Mouse (Mus musculus) forebrain, embryonic 11.5 days (tissue): Measurements from ENCODE around the gene Patl1. TPM values are rescaled to one million over a fixed set of nuclear protein-coding genes. Genes with fewer than 3 reads are reported as not detected.
"Not testable (repeated sequence)": the region's sequence is repeated elsewhere in the genome, so short reads cannot be mapped to it uniquely, and the experiment has no call there.

Experiments used
- ATAC-seq: fragments of 200-750 bp; cut with Nextera tagmentation; replicated peaks from 2 replicates; pipeline ENCODE4 v1.8.0; 2017; ENCODE audit warnings: moderate TSS enrichment; ENCODE audit not compliant: low FRiP score
- DNase-seq: peaks from one replicate; pipeline ENCODE4 v3.0.0-alpha.2; 2017; ENCODE audit warnings: low spot score
- H3K27ac ChIP-seq: fragments of 300-500 bp; sonication (generic); 2 replicates; pipeline ENCODE4 v1.5.1; 2014; ENCODE audit warnings: low read depth, low read length
- H3K27me3 ChIP-seq: fragments of 300-500 bp; sonication (generic); 2 replicates; pipeline ENCODE4 v1.6.1; 2014; ENCODE audit warnings: mild to moderate bottlenecking, low read length, mixed read lengths; ENCODE audit not compliant: control insufficient read depth, insufficient read depth
- H3K36me3 ChIP-seq: fragments of 300-500 bp; sonication (generic); 2 replicates; pipeline ENCODE4 v1.6.1; 2014; ENCODE audit warnings: mild to moderate bottlenecking, low read length, moderate library complexity, mixed read lengths; ENCODE audit not compliant: control insufficient read depth, insufficient read depth
- H3K4me1 ChIP-seq: fragments of 300-500 bp; sonication (generic); replicated peaks from 2 replicates; pipeline ENCODE4 v1.6.1; 2014; ENCODE audit warnings: low read length, mixed read lengths; ENCODE audit not compliant: control insufficient read depth, insufficient read depth
- H3K4me2 ChIP-seq: fragments of 300-500 bp; sonication (generic); 2 replicates; pipeline ENCODE4 v1.6.1; 2014; ENCODE audit warnings: low read depth, mild to moderate bottlenecking, low read length, moderate library complexity, mixed read lengths; ENCODE audit not compliant: severe bottlenecking
- H3K4me3 ChIP-seq: fragments of 300-500 bp; sonication (generic); 2 replicates; pipeline ENCODE4 v1.5.1; 2014; ENCODE audit warnings: low read depth, low read length
- H3K9ac ChIP-seq: fragments of 300-500 bp; sonication (generic); 2 replicates; pipeline ENCODE4 v1.6.1; 2014; ENCODE audit warnings: low read length
- H3K9me3 ChIP-seq: fragments of 300-500 bp; sonication (generic); 2 replicates; pipeline ENCODE4 v1.6.1; 2016; ENCODE audit warnings: low read length, mixed read lengths; ENCODE audit not compliant: control insufficient read depth
- WGBS: fragments of 180-500 bp; shearing (Covaris S2); extraction: QIAGEN DNeasy Blood & Tissue Kit; methylation state at CpG from one replicate; pipeline ENCODE4 v1.1.7; 2014; 5-methylcytosine and 5-hydroxymethylcytosine counted together
- polyA plus RNA-seq: library from polyadenylated mRNA; unstranded; fragments of >200 nt; fragmentation: Nextera tagmentation; extraction: Ambion mirVana; gene quantifications from 2 replicates; pipeline ENCODE4 v1.2.1, GENCODE M21; 2014

Patl1 gene
- polyA plus RNA-seq, 1 experiment from 2014 or later, result 35.5 TPM

DNA sequence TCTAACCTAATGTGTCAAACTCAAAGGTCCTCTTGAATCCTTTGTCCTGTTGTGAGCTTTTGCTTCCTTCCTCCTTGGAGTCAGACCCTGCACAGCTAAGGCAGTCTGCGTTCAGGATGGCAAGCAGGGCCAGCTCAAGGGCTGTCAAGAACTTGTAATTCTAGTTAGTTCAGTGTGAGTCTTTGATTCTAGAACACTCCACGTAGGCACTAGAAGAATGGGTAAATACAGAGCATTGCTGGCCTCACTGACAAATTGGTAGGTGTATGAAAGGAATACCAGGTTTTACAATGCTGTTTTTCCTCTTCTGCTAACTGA lies 62.0 kb downstream of the Patl1 start:
- WGBS, result 86% methylated on average over 2 of the region's 2 CpGs
- peaks cover 10% of the 10 kb centered on the region; the same call in 1 of the 2 replicates for H3K36me3 ChIP-seq

DNA sequence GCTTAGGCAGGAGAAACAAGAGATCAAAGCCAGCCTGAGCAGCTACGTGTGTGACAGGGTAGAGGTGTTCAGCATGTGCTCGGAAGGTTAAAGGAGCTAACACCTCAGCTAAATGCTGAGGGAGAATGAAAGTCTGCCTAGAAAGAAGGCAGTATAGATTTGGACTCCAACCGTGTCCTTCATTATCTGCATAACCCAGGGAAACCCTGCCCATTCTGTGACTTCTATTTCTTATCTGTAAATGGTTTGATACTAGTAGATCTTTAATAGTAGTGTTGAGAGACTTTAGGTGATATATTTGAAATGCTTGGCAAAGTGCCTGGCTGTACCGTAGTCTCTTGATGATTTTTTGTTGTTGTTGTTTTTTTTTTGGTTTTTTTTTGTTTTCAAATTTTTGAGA lies 63.5 kb downstream of the Patl1 start:
- Histone ChIP-seq H3K4me3 (no peak overlapping the region), H3K9ac (no peak overlapping the region), H3K36me3 (peaks cover 10% of the 10 kb centered on the region; the same call in 1 of the 2 replicates), H3K27ac (no peak overlapping the region), H3K4me2 (no peak overlapping the region), H3K9me3 (no peaks in the 10 kb centered on the region), H3K4me1 (no peaks in the 10 kb centered on the region), H3K27me3 (no peaks in the 10 kb centered on the region)
- ATAC-seq, result no peak
- no peak for DNase-seq
- WGBS, result 89% methylated on average over 4 of the region's 4 CpGs

More for the DNA sequence above, 62.0 kb downstream of the Patl1 start:
- ATAC-seq, result no peak
- no peaks in the 10 kb centered on the region for H3K4me1 ChIP-seq
- no peak overlapping the region for H3K9ac ChIP-seq
- no peak overlapping the region for H3K4me2 ChIP-seq
- no peaks in the 10 kb centered on the region for H3K27me3 ChIP-seq
- no peak overlapping the region for H3K27ac ChIP-seq
- DNase-seq, result no peak
- no peak overlapping the region for H3K4me3 ChIP-seq
- no peaks in the 10 kb centered on the region for H3K9me3 ChIP-seq

DNA sequence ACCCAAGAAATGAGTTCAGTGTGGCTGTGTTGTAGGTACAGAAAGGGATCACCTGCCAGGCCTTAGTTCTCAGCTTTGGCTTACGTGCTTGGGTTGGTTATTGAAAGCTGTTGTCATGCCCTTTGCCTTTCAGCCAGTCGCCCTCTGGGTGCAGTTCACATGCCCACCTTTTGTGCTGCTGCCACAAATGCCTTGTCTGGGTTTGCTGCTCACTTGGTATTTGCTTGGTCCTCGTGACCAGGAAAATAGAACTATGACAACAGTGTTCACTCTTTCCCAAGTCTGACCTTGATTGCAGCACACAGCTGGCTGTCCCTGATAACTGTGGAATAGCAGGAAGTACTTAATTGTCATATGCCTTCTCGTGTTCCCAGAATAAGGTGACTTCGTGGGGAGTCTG lies 65.2 kb downstream of the Patl1 start:
- 90% methylated on average over 5 of the region's 5 CpGs for WGBS
- no peak for DNase-seq
- Histone ChIP-seq H3K27me3 (no peaks in the 10 kb centered on the region), H3K27ac (no peak overlapping the region), H3K4me3 (no peak overlapping the region), H3K9ac (no peak overlapping the region), H3K4me1 (no peaks in the 10 kb centered on the region), H3K9me3 (no peaks in the 10 kb centered on the region), H3K36me3 (peaks cover 6% of the 10 kb centered on the region; the same call in 1 of the 2 replicates), H3K4me2 (no peak overlapping the region)
- no peak for ATAC-seq

DNA sequence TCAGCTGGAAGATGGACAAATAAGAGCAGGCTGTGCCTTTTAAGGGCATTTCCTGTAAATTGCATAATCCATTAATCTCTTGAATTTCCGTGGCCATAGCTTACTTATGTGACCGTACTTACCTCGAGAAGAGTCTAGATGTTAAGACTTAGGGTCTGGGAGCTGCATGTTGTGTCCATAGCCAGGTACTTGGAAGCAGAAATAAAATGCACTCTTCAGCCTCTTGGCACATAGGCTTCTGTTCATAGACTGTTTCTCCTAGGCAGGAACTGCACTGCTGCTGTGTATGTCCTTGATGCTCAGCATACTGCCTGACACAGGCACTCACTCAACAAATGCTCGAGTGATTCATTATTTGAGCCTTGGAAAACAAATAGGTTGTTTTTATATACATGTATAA lies 68.3 kb downstream of the Patl1 start:
- Histone ChIP-seq H3K9ac (no peak overlapping the region), H3K9me3 (no peaks in the 10 kb centered on the region), H3K4me1 (no peaks in the 10 kb centered on the region), H3K27me3 (no peaks in the 10 kb centered on the region), H3K36me3 (peaks cover 7% of the 10 kb centered on the region; the same call in 1 of the 2 replicates), H3K4me3 (no peak overlapping the region), H3K4me2 (no peak overlapping the region), H3K27ac (no peak overlapping the region)
- ATAC-seq (no peak), DNase-seq (no peak)
- 96% methylated on average over 4 of the region's 4 CpGs for WGBS

DNA sequence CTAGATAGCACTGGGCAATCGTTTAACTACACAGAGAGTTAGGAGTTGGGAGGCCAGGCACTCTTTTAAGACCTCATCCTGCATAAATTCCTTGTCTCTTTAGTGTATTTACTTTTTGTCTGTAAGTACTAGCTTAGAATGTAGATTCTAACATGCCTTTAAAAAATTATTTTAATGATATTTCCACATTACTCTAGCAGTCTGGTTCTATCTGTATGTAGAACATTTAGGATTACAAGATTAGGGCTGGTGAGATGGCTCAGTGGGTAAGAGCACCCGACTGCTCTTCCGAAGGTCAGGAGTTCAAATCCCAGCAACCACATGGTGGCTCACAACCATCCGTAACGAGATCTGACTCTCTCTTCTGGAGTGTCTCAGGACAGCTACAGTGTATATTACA lies 72.4 kb downstream of the Patl1 start:
- not testable (repeated sequence) for H3K36me3 ChIP-seq, ATAC-seq
- 83% methylated on average over 5 of the region's 5 CpGs for WGBS

DNA sequence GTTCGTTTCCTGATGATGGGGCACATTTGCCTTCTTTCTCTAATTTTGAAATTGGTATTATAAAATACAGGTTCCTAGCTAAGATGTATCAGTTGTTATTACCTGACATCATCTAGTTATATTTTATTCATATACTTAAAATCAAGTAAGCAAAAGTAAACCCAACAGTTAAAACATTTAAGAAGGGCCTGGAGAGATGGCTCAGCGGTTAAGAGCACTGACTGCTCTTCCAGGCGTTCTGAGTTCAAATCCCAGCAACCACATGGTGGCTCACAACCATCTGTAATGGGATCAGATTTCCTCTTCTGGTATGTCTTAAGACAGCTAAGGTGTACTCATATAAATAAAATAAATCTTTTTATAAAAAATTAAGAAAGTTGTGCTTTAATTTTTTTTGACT lies 75.6 kb downstream of the Patl1 start:
- Histone ChIP-seq H3K36me3 (peaks cover 14% of the 10 kb centered on the region; the same call in 1 of the 2 replicates), H3K27ac (no peak overlapping the region), H3K27me3 (no peaks in the 10 kb centered on the region), H3K4me1 (no peaks in the 10 kb centered on the region), H3K9ac (no peak overlapping the region), H3K9me3 (no peaks in the 10 kb centered on the region), H3K4me3 (no peak overlapping the region), H3K4me2 (no peak overlapping the region)
- DNase-seq, result no peak
- 93% methylated on average over 3 of the region's 3 CpGs for WGBS
- no peak for ATAC-seq

More for the DNA sequence above, 72.4 kb downstream of the Patl1 start:
- not testable (repeated sequence) for H3K9ac ChIP-seq, H3K27me3 ChIP-seq, H3K27ac ChIP-seq, H3K4me2 ChIP-seq, H3K4me1 ChIP-seq, DNase-seq, H3K4me3 ChIP-seq, H3K9me3 ChIP-seq

DNA sequence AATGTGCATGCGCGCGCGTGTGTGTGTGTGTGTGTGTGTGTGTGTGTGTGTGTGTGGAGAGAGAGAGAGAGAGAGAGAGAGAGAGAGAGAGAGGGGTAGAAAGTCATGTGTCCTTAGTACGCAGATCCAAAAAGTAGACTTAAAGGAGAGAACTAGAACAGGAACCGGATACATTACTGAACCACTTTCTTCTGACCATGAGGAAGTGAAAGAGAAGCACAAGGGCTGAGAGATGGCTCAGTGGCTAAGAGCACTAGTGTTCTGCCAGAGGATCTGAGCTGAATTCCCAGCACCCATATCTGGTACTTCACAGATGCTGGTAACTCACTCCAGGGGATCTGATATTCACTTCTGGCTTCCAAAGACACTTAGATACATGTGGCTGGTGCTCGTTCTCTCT lies 77.1 kb downstream of the Patl1 start:
- Histone ChIP-seq H3K9me3 (no peaks in the 10 kb centered on the region), H3K4me2 (no peak overlapping the region), H3K27me3 (no peaks in the 10 kb centered on the region), H3K9ac (no peak overlapping the region), H3K4me1 (no peaks in the 10 kb centered on the region), H3K4me3 (no peak overlapping the region), H3K27ac (no peak overlapping the region), H3K36me3 (peaks cover 11% of the 10 kb centered on the region; the same call in 1 of the 2 replicates)
- 93% methylated on average over 7 of the region's 7 CpGs for WGBS
- DNase-seq, result no peak
- ATAC-seq, result no peak

DNA sequence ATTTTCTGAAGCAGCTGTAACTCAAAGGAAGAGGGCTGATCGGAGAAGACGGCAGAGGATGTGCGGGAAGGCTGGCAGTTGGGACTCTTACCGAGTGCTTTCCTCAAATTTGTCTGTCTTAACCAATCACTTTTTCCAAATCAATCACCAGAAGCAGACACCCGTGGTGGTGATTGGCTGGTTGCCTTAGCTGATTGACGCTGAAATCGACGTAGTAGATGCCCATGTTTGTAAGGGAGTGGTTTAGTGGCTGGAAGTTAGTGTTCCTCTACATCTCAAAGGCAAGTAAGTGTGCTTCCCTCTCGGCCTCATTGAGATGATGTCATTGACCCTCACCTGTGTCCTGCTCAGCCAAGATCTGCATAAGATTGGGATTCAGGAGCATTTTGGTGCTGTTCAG lies 79.8 kb downstream of the Patl1 start:
- WGBS, result 96% methylated on average over 9 of the region's 9 CpGs
- Histone ChIP-seq H3K4me1 (no peaks in the 10 kb centered on the region), H3K4me3 (no peak overlapping the region), H3K36me3 (peaks cover 9% of the 10 kb centered on the region; the same call in 1 of the 2 replicates), H3K4me2 (no peak overlapping the region), H3K27ac (no peak overlapping the region), H3K9ac (no peak overlapping the region), H3K27me3 (no peaks in the 10 kb centered on the region), H3K9me3 (no peaks in the 10 kb centered on the region)
- ATAC-seq (no peak), DNase-seq (no peak)

DNA sequence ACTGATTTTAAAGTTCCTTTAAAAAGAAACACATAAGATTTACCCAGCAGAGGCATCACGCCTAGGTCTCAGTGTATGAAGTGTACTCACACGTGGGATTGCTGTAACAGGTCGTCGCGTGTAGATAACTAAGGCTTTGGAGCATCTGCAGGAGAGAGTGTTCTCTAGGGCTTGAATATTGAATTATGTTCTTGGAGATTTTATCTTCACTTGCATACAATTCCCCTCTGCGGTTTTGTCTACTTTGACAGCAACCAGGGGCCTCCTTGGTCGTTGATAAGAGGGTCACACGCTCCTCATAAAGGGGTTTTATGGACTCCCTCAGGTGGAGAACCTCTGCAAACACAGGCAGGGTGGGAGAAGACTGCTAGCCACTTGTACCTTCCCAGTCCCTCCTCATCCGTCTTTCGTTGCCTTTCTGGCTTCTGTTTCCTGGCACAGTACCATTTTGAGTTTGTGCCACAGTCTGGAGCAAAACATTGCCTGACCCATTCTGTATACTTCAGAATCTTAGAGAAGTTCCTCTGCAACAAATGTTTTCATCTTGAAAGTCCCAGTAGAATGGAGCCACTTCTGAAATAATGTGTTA lies 80.3 kb downstream of the Patl1 start:
- H3K27me3 ChIP-seq, result no peaks in the 10 kb centered on the region
- peaks cover 9% of the 10 kb centered on the region; the same call in 1 of the 2 replicates for H3K36me3 ChIP-seq
- H3K9ac ChIP-seq, result no peak overlapping the region
- no peak overlapping the region for H3K27ac ChIP-seq
- no peaks in the 10 kb centered on the region for H3K4me1 ChIP-seq
- ATAC-seq, result no peak
- DNase-seq, result no peak
- H3K4me3 ChIP-seq, result no peak overlapping the region
- WGBS, result 93% methylated on average over 10 of the region's 10 CpGs
- H3K9me3 ChIP-seq, result no peaks in the 10 kb centered on the region
- no peak overlapping the region for H3K4me2 ChIP-seq
